Mouse (Mus musculus): Measurements from ENCODE around the gene Gdf10.

DNA sequence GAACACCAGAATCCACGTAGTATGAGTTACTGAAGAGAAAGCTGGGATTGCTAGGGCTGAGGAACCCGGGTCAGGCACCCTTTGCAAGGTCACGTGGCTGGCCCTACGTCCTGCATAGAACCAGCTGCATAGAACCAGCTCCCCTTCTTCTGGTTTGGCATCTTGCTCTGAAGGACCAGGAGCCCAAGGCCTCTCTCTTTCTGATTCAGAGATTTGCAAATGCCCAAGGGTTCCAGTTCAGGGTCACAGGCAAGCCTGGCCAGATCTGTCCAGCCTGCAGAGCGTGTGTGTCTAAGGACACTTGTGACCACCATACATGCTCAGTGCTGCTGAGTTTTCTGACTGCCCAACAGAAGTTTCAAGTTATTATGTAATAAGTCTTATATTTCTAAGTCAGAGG is 18.8 kb downstream of the Gdf10 start:
- TF ChIP-seq CTCF (IDR thresholded peaks at IDR 0.05; ENCODE audit: borderline replicate concordance, extremely low read depth, insufficient read depth, insufficient read length) = no peak
- TF ChIP-seq POLR2A (IDR thresholded peaks at IDR 0.05; ENCODE audit: borderline replicate concordance, extremely low read depth, insufficient read depth, insufficient read length, poor library complexity, severe bottlenecking) = no peak
